ENCODE assay signal across 22 mouse cellular contexts in genomic region chr12:80783889-80784288, GRCm38 (mm10). TPM values are rescaled to one million over a fixed set of nuclear protein-coding genes. Genes with fewer than 3 reads are reported as not detected.
DNase-seq lines count a peak whose midpoint lies in the region; ATAC-seq lines count a peak whose summit lies in the region.
"Had no signal": no experiment of that assay in that cellular context is flagged by ENCODE, and none has a peak within 500 bp of the region (broad histone marks: within the 10 kb centered on the region; RNA-seq: fewer than 3 reads in every experiment).

No protein-coding gene starts in this region.

- no peak overlapping the region for H3K4me2 ChIP-seq in embryonic facial prominence, embryonic 15.5 days (replicated peaks)
- H3K4me2 ChIP-seq in liver, embryonic 16.5 days (ENCODE audit: low read depth, low read length) = no peak overlapping the region
- H3K4me2 ChIP-seq: heart, embryonic 15.5 days; limb, embryonic 15.5 days; midbrain, embryonic 15.5 days; neural tube, embryonic 15.5 days had no signal

- no peaks in the 10 kb centered on the region for H3K36me3 ChIP-seq in embryonic facial prominence, embryonic 15.5 days
- no peaks in the 10 kb centered on the region for H3K36me3 ChIP-seq in embryonic facial prominence, embryonic 10.5 days (replicated peaks)
- no peaks in the 10 kb centered on the region for H3K36me3 ChIP-seq in liver, embryonic 16.5 days (ENCODE audit: control insufficient read depth, insufficient read depth)
- H3K36me3 ChIP-seq: heart, embryonic 15.5 days; limb, embryonic 15.5 days; midbrain, embryonic 15.5 days; neural tube, embryonic 15.5 days had no signal

- no peak for ATAC-seq in embryonic facial prominence, embryonic 15.5 days (ENCODE audit: insufficient number of reproducible peaks, low FRiP score, low TSS enrichment, low read depth)
- 0 out of 2 replicates have a peak, but pooled peaks have one; percentile 23 for ATAC-seq in liver, embryonic 16.5 days (ENCODE audit: low read depth)
- ATAC-seq: CD4-positive, CD25-positive, alpha-beta regulatory T cell, adult 4 months; midbrain, embryonic 15.5 days; Patski had no signal

- 0 out of 2 replicates have a peak, but pooled peaks cover 3% of the 10 kb centered on the region for H3K4me1 ChIP-seq in embryonic facial prominence, embryonic 15.5 days
- H3K4me1 ChIP-seq in embryonic facial prominence, embryonic 10.5 days = no peaks in the 10 kb centered on the region
- peaks cover 43% of the 10 kb centered on the region for H3K4me1 ChIP-seq in liver, embryonic 16.5 days (ENCODE audit: control insufficient read depth, low read depth, low read length)
- H3K4me1 ChIP-seq: limb, embryonic 15.5 days; midbrain, embryonic 15.5 days; neural tube, embryonic 15.5 days had no signal

- WGBS in embryonic facial prominence, embryonic 15.5 days = 72% methylated on average over 1 of the region's 1 CpGs
- 73% methylated on average over 1 of the region's 1 CpGs for WGBS in embryonic facial prominence, embryonic 10.5 days
- WGBS in liver, embryonic 16.5 days (ENCODE audit: insufficient replicate concordance) = 37% methylated on average over 1 of the region's 1 CpGs

- no peak overlapping the region for H3K4me3 ChIP-seq in embryonic facial prominence, embryonic 15.5 days (replicated peaks)
- no peak overlapping the region for H3K4me3 ChIP-seq in embryonic facial prominence, embryonic 10.5 days
- H3K4me3 ChIP-seq in liver, embryonic 16.5 days (ENCODE audit: low read depth, low read length) = no peak overlapping the region
- H3K4me3 ChIP-seq: gastrocnemius, adult 2 months; heart, embryonic 15.5 days; limb, embryonic 15.5 days; midbrain, embryonic 15.5 days; neural tube, embryonic 15.5 days had no signal

- 0 out of 2 replicates have a peak overlapping the region, but pooled peaks have one; percentile 34 for H3K27ac ChIP-seq in embryonic facial prominence, embryonic 15.5 days (replicated peaks)
- no peak overlapping the region for H3K27ac ChIP-seq in embryonic facial prominence, embryonic 10.5 days (replicated peaks)
- H3K27ac ChIP-seq in liver, embryonic 16.5 days (ENCODE audit: low read length) = no peak overlapping the region
- H3K27ac ChIP-seq: gastrocnemius, adult 2 months; heart, embryonic 15.5 days; limb, embryonic 15.5 days; midbrain, embryonic 15.5 days; neural tube, embryonic 15.5 days had no signal

- no peak overlapping the region for H3K9ac ChIP-seq in embryonic facial prominence, embryonic 15.5 days
- H3K9ac ChIP-seq in liver, embryonic 16.5 days (ENCODE audit: low read depth, low read length) = peak overlapping the region; percentile 30; the same call in 1 of the 2 replicates
- H3K9ac ChIP-seq: heart, embryonic 15.5 days; limb, embryonic 15.5 days; midbrain, embryonic 15.5 days; neural tube, embryonic 15.5 days had no signal

- no peaks in the 10 kb centered on the region for H3K27me3 ChIP-seq in embryonic facial prominence, embryonic 15.5 days
- H3K27me3 ChIP-seq in embryonic facial prominence, embryonic 10.5 days (replicated peaks; ENCODE audit: low read depth, poor library complexity, severe bottlenecking) = 0 out of 2 replicates have a peak, but pooled peaks cover 7% of the 10 kb centered on the region
- H3K27me3 ChIP-seq in liver, embryonic 16.5 days (ENCODE audit: control insufficient read depth, insufficient read depth, low read depth, low read length) = no peaks in the 10 kb centered on the region
- H3K27me3 ChIP-seq: limb, embryonic 15.5 days; midbrain, embryonic 15.5 days; Patski had no signal

- no peaks in the 10 kb centered on the region for H3K9me3 ChIP-seq in embryonic facial prominence, embryonic 15.5 days (replicated peaks)
- H3K9me3 ChIP-seq in embryonic facial prominence, embryonic 10.5 days = no peaks in the 10 kb centered on the region
- H3K9me3 ChIP-seq in liver, embryonic 16.5 days (replicated peaks; ENCODE audit: control insufficient read depth, low read length) = no peaks in the 10 kb centered on the region
- H3K9me3 ChIP-seq: heart, embryonic 15.5 days; limb, embryonic 15.5 days; midbrain, embryonic 15.5 days; neural tube, embryonic 15.5 days had no signal

- no peak for DNase-seq in embryonic facial prominence, embryonic 10.5 days (ENCODE audit: low spot score)
- peak; percentile 94 to 95 for DNase-seq in cerebellum, adult 18-20 months
- DNase-seq in cerebellum, postnatal 25 days = peak; percentile 95 to 96
- no peak for DNase-seq in frontal cortex, postnatal 14 days (ENCODE audit: low spot score in 2 of 2)
- no peak for DNase-seq in adrenal gland, adult 8-10 months
- DNase-seq: adrenal gland, postnatal 25 days; gastrocnemius, adult 2 months; heart, adult 11 months; kidney, adult 2 months; kidney, postnatal 10 days; lung, postnatal 10 days; thymus, postnatal 25 days had no signal

RNA-seq across cellular contexts. Expression of gene Susd6, which starts 6.4 kb away (rescaled TPM):
- polyA plus RNA-seq in embryonic facial prominence, embryonic 15.5 days (2015; fragmentation: Nextera tagmentation; extraction: Ambion mirVana) = 18.5 and 18.6 TPM in 2 replicates
- polyA plus RNA-seq in embryonic facial prominence, embryonic 10.5 days (2016; fragmentation: Nextera tagmentation; extraction: Ambion mirVana) = 13.6 and 13.8 TPM in 2 replicates
- polyA plus RNA-seq in liver, embryonic 16.5 days (2015; fragmentation: Nextera tagmentation; extraction: Ambion mirVana) = 14.6 and 15.2 TPM in 2 replicates
- total RNA-seq in adrenal gland, adult 8-10 months (2022) = 10 to 100 TPM; 58.0 to 74.0 (median 70.3) TPM

RNA-seq across cellular contexts. Expression of gene Ccdc177, which starts 23.4 kb away (rescaled TPM):
- 0.13 and 0.17 TPM in 2 replicates for polyA plus RNA-seq in embryonic facial prominence, embryonic 15.5 days (2015; fragmentation: Nextera tagmentation; extraction: Ambion mirVana)
- polyA plus RNA-seq in embryonic facial prominence, embryonic 10.5 days (2016; fragmentation: Nextera tagmentation; extraction: Ambion mirVana) = 0.52 and 0.59 TPM in 2 replicates
- polyA plus RNA-seq in liver, embryonic 16.5 days (2015; fragmentation: Nextera tagmentation; extraction: Ambion mirVana) = not detected in 2 replicates
- under 1 TPM in 1 of 4 experiments, not detected in 3; 0.09 TPM for total RNA-seq in adrenal gland, adult 8-10 months (2022)
- total RNA-seq: gastrocnemius, adult 2 months; hematopoietic stem cell, adult 5-6 weeks; megakaryocyte, adult 5-6 weeks had no signal
- polyA plus RNA-seq: CD4-positive, CD25-positive, alpha-beta regulatory T cell, adult 4 months; heart, embryonic 15.5 days; kidney, adult 2 months had no signal

Comparison
In these comparisons a context has a peak if more than half of its experiments do, and no peak if none do; other contexts are left out.
1. DNase-seq: peak in cerebellum, adult 18-20 months (2 of 2) and cerebellum, postnatal 25 days (2 of 2); none in embryonic facial prominence, embryonic 10.5 days (single experiment), frontal cortex, postnatal 14 days (0 of 2) and adrenal gland, adult 8-10 months (single experiment).